Comparison of ENCODE assay signal across 12 mouse cellular contexts in genomic region chr1:165817264-165817663, GRCm38 (mm10). TPM values are rescaled to one million over a fixed set of nuclear protein-coding genes. Genes with fewer than 3 reads are reported as not detected.
A peak's percentile ranks its signal among the peaks of the same experiment; 100 is the strongest.
DNase-seq lines count a peak whose midpoint lies in the region; ATAC-seq lines count a peak whose summit lies in the region.
"Had no signal": no experiment of that assay in that cellular context is flagged by ENCODE, and none has a peak within 500 bp of the region (broad histone marks: within the 10 kb centered on the region; RNA-seq: fewer than 3 reads in every experiment).

No protein-coding gene starts in this region.

- WGBS in heart, embryonic 11.5 days (ENCODE audit: insufficient replicate concordance) = 54% methylated on average over 9 of the region's 9 CpGs
- WGBS in midbrain, embryonic 11.5 days = 55% methylated on average over 9 of the region's 9 CpGs
- 38% methylated on average over 9 of the region's 9 CpGs for WGBS in midbrain, embryonic 16.5 days
- WGBS in liver, embryonic 13.5 days (ENCODE audit: insufficient replicate concordance) = 52% methylated on average over 9 of the region's 9 CpGs

- intact Hi-C loops in heart, postnatal 10 days (cut with DNase I) = no loop called here

- no peak for ATAC-seq in heart, embryonic 11.5 days (replicated peaks; ENCODE audit: insufficient number of reproducible peaks, low FRiP score, low TSS enrichment)
- peak; percentile 3; the same call in 1 of the 2 replicates for ATAC-seq in midbrain, embryonic 11.5 days (ENCODE audit: low FRiP score)
- ATAC-seq in midbrain, embryonic 16.5 days = no peak
- no peak for ATAC-seq in liver, embryonic 13.5 days (ENCODE audit: low read depth)

- H3K4me1 ChIP-seq in heart, embryonic 11.5 days (ENCODE audit: control insufficient read depth, insufficient read depth, low read length) = peaks cover 20% of the 10 kb centered on the region
- peaks cover 40% of the 10 kb centered on the region for H3K4me1 ChIP-seq in midbrain, embryonic 11.5 days (ENCODE audit: control insufficient read depth, insufficient read depth, low read length)
- H3K4me1 ChIP-seq in midbrain, embryonic 16.5 days (ENCODE audit: control insufficient read depth, insufficient read depth, low read length) = peaks cover 26% of the 10 kb centered on the region
- peaks cover 46% of the 10 kb centered on the region for H3K4me1 ChIP-seq in liver, embryonic 13.5 days (replicated peaks)

- no peak for DNase-seq in heart, postnatal 10 days
- DNase-seq in midbrain, embryonic 11.5 days (ENCODE audit: low spot score, missing footprints) = no peak
- DNase-seq in liver, embryonic 13.5 days = no peak
- DNase-seq in yolk sac, embryonic 10.5 days (ENCODE audit: low spot score) = peak; percentile 18
- no peak for DNase-seq in thymus, postnatal 14 days
- no peak for DNase-seq in adrenal gland, postnatal 25 days
- DNase-seq: adrenal gland, postnatal 10 days; kidney, adult 2 months had no signal

- 0 out of 2 replicates have a peak overlapping the region, but pooled peaks have one; percentile 28 for H3K9ac ChIP-seq in heart, embryonic 11.5 days (ENCODE audit: low read depth, low read length)
- H3K9ac ChIP-seq in midbrain, embryonic 11.5 days (ENCODE audit: low read length) = no peak overlapping the region
- no peak overlapping the region for H3K9ac ChIP-seq in midbrain, embryonic 16.5 days (ENCODE audit: low read depth, low read length)
- H3K9ac ChIP-seq in liver, embryonic 13.5 days = no peak overlapping the region
- H3K9ac ChIP-seq: forebrain, embryonic 12.5 days; limb, embryonic 12.5 days had no signal

- no peaks in the 10 kb centered on the region for H3K36me3 ChIP-seq in heart, embryonic 11.5 days (ENCODE audit: control insufficient read depth, insufficient read depth, low read length)
- H3K36me3 ChIP-seq in midbrain, embryonic 11.5 days (ENCODE audit: control insufficient read depth, insufficient read depth, low read length) = no peaks in the 10 kb centered on the region
- H3K36me3 ChIP-seq in midbrain, embryonic 16.5 days (ENCODE audit: control insufficient read depth, insufficient read depth, low read length) = no peaks in the 10 kb centered on the region
- H3K36me3 ChIP-seq in liver, embryonic 13.5 days = no peaks in the 10 kb centered on the region
- H3K36me3 ChIP-seq: forebrain, embryonic 12.5 days; limb, embryonic 12.5 days had no signal

- H3K27me3 ChIP-seq in heart, embryonic 11.5 days (ENCODE audit: control insufficient read depth, insufficient read depth, low read length) = no peaks in the 10 kb centered on the region
- peaks cover 13% of the 10 kb centered on the region for H3K27me3 ChIP-seq in midbrain, embryonic 11.5 days (ENCODE audit: control insufficient read depth, insufficient read depth, low read length)
- H3K27me3 ChIP-seq in midbrain, embryonic 16.5 days (ENCODE audit: control insufficient read depth, insufficient read depth, low read depth, low read length) = peaks cover 9% of the 10 kb centered on the region
- H3K27me3 ChIP-seq in liver, embryonic 13.5 days = peaks cover 18% of the 10 kb centered on the region

- no peak overlapping the region for H3K4me2 ChIP-seq in heart, embryonic 11.5 days
- H3K4me2 ChIP-seq in midbrain, embryonic 11.5 days = no peak overlapping the region
- H3K4me2 ChIP-seq in midbrain, embryonic 16.5 days (ENCODE audit: low read length) = no peak overlapping the region
- no peak overlapping the region; the same call in 1 of the 2 replicates for H3K4me2 ChIP-seq in liver, embryonic 13.5 days
- H3K4me2 ChIP-seq: forebrain, embryonic 12.5 days; limb, embryonic 12.5 days had no signal

- no peaks in the 10 kb centered on the region for H3K9me3 ChIP-seq in heart, embryonic 11.5 days (replicated peaks; ENCODE audit: control insufficient read depth, low read length)
- no peaks in the 10 kb centered on the region for H3K9me3 ChIP-seq in midbrain, embryonic 11.5 days (ENCODE audit: control insufficient read depth, low read length)
- H3K9me3 ChIP-seq in midbrain, embryonic 16.5 days (replicated peaks; ENCODE audit: control insufficient read depth, low read length, poor library complexity, severe bottlenecking) = no peaks in the 10 kb centered on the region
- no peaks in the 10 kb centered on the region for H3K9me3 ChIP-seq in liver, embryonic 13.5 days (replicated peaks)
- H3K9me3 ChIP-seq: forebrain, embryonic 12.5 days; limb, embryonic 12.5 days had no signal

- H3K27ac ChIP-seq in heart, embryonic 11.5 days (ENCODE audit: low read depth, low read length) = no peak overlapping the region
- no peak overlapping the region for H3K27ac ChIP-seq in midbrain, embryonic 11.5 days (ENCODE audit: low read depth, low read length)
- no peak overlapping the region for H3K27ac ChIP-seq in midbrain, embryonic 16.5 days (ENCODE audit: low read length)
- H3K27ac ChIP-seq in liver, embryonic 13.5 days = peak overlapping the region; percentile 82
- H3K27ac ChIP-seq: forebrain, embryonic 12.5 days; limb, embryonic 12.5 days had no signal

- H3K4me3 ChIP-seq in heart, embryonic 11.5 days (ENCODE audit: low read depth, low read length) = no peak overlapping the region
- H3K4me3 ChIP-seq in midbrain, embryonic 11.5 days (ENCODE audit: low read depth, low read length) = no peak overlapping the region
- no peak overlapping the region for H3K4me3 ChIP-seq in midbrain, embryonic 16.5 days (ENCODE audit: low read depth, low read length)
- no peak overlapping the region for H3K4me3 ChIP-seq in liver, embryonic 13.5 days (replicated peaks)
- H3K4me3 ChIP-seq: forebrain, embryonic 12.5 days; limb, embryonic 12.5 days had no signal

RNA-seq across cellular contexts. Expression of gene Cd247, which starts 28.8 kb away (rescaled TPM):
- 0.64 and 0.90 TPM in 2 replicates for polyA plus RNA-seq in heart, embryonic 11.5 days (2014; fragmentation: Nextera tagmentation; extraction: Ambion mirVana)
- total RNA-seq in heart, postnatal 10 days (2021) = 1 to 10 TPM; 1.7 TPM
- polyA plus RNA-seq in midbrain, embryonic 11.5 days (2014; fragmentation: Nextera tagmentation; extraction: Ambion mirVana) = 2.0 and 2.1 TPM in 2 replicates
- polyA plus RNA-seq in midbrain, embryonic 16.5 days (2015; fragmentation: Nextera tagmentation; extraction: Ambion mirVana) = 1.2 and 1.3 TPM in 2 replicates
- polyA plus RNA-seq in liver, embryonic 13.5 days (2015; fragmentation: Nextera tagmentation; extraction: Ambion mirVana) = 0.09 and 0.30 TPM in 2 replicates
- 0.30 TPM in 1 of 2 replicates, not detected in the other for total RNA-seq in adrenal gland, postnatal 25 days (2021)

RNA-seq across cellular contexts. Expression of gene Creg1, which starts 53.7 kb away (rescaled TPM):
- 108 and 109 TPM in 2 replicates for polyA plus RNA-seq in heart, embryonic 11.5 days (2014; fragmentation: Nextera tagmentation; extraction: Ambion mirVana)
- 10 to 100 TPM; 34.8 to 36.1 TPM for total RNA-seq in heart, postnatal 10 days (2021)
- 37.4 and 43.4 TPM in 2 replicates for polyA plus RNA-seq in midbrain, embryonic 11.5 days (2014; fragmentation: Nextera tagmentation; extraction: Ambion mirVana)
- polyA plus RNA-seq in midbrain, embryonic 16.5 days (2015; fragmentation: Nextera tagmentation; extraction: Ambion mirVana) = 32.6 and 33.9 TPM in 2 replicates
- polyA plus RNA-seq in liver, embryonic 13.5 days (2015; fragmentation: Nextera tagmentation; extraction: Ambion mirVana) = 334 and 344 TPM in 2 replicates
- 49.1 and 54.8 TPM in 2 replicates for total RNA-seq in adrenal gland, postnatal 25 days (2021)
